Mouse (Mus musculus): ENCODE data around the gene Dysf.

Gene Dysf

DNA sequence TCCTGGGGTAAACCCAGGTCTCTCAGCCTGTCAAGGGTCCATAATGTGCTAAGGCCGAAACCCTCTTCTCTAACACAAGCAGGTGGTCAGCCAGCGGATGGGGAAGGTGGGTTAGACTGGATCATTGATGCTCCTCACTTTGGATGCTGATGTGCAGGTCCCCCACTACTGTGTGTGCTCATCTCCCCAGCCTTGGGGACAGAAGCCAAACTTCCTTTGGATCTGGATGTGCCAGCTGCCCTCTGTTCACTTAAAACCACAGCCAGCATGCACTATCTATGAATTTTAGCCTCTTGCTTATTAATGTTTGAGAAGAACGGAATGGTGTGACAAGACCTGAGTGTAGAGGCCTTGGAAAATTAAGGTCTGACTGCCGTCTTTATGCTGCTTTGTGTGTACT, 150.7 kb downstream of the Dysf start:
- no peak for DNase-seq (ENCODE audit: low read depth, low spot score)

DNA sequence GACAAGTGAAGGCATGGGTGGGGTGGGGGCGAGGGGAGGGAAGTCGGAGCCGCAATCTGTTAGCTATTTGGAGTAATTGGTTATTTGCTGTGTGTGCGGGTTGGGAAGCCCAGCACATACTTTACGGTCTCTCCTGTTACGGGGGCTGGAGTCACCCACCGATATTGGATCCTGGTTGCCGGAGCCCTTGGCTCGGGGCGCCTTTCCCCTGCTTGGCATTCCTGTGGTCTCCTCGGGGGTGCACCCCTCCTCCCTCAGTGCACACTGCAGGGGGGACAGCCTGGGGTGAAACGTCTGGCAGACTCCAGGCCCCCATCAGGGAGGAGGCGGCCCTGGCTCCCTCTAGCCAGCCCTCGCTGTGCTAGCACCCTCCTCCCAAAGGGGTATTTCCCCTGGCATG, 159.2 kb downstream of the Dysf start:
- DNase-seq (ENCODE audit: low read depth, low spot score): no peak

DNA sequence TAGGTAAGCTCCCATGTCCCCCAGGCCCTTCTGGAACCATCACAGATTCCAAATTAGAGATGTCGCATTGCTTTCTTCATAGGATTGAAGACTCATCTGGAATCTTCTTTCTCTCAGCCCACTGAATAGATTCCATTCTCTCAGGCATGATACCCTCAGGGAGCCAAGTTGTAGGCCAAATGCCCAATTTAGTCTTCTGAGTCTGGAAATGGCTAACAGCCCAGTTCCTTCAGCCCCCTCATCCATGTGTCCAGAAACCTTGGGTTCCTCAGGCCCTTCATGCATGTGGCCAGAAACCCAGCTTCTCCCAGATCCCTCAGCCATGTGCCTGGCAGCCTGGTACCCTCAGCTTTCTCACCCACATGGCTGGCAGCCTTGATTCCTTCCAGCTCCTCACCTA, 160.2 kb downstream of the Dysf start:
- no peak for DNase-seq (ENCODE audit: low read depth, low spot score)

DNA sequence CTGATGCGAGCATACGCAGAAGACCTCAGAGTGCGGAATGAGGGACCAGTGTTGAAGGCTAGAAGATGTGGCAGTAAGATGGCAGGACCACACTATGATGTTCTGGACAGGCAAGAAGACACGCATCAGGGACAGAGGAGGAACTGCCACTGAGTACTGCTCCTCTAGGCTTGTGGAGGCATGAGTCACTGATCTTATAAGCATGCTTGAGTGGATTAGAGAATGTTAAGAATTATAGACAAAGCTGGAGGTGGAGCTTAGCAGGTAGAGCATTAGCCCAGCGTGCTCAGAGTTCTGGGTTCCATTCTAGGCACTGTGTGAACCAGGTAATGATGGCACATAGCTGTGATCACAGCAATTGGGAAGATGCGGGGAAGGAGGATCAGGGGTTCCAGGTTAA, 165.2 kb downstream of the Dysf start:
- no peak for DNase-seq (ENCODE audit: low read depth, low spot score)

DNA sequence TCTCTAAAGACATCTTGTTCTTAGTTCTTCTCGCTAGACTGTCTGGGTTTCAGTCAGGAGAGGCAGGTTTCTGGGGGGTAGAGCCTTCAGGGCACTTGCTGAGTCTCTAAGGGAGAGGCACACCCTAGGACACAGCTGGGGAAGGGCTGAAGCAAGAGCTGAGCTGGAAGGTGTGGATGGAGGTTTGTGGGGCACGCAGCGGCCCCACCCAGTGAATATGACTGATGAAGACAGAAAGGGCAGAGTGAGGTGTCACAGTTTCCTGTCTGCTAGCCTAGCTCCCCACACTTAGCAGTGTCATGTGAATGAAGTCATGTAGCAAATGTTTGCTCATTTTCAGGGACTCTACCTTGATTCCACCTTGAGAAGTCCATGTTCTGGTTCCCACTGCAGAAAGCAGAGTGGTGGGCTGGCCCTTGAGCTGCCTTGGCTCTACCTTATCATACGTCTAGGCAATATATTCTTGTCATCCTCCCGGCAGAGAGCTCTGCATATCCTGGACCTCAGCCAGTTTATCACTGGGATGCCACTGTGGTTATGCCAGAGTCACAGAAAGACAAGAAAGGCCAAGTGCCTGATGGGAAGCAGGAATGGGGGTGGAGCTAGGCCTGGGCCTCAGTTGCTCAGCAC, 170.5 kb downstream of the Dysf start:
- no peak for DNase-seq (ENCODE audit: low read depth, low spot score)

DNA sequence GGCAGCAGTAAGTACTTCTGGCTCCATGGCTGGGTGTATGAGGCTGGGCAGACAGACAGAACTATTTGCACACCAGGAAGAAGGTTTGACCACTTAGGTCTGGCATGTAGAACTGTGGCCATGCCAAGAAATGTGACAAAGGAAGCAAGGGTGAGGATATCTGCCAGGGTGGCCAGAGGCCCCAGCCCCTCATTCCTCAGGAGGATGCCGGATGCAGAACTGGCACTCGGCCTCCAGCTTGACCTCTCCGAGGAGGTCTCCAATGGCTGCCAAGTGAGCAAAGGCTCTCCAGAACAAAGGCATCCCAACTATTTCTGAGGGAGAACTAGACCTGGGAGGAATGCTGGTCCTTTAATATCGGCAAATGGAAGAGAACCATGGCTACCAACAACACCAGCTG, 173.1 kb downstream of the Dysf start:
- DNase-seq (ENCODE audit: low read depth, low spot score): no peak

DNA sequence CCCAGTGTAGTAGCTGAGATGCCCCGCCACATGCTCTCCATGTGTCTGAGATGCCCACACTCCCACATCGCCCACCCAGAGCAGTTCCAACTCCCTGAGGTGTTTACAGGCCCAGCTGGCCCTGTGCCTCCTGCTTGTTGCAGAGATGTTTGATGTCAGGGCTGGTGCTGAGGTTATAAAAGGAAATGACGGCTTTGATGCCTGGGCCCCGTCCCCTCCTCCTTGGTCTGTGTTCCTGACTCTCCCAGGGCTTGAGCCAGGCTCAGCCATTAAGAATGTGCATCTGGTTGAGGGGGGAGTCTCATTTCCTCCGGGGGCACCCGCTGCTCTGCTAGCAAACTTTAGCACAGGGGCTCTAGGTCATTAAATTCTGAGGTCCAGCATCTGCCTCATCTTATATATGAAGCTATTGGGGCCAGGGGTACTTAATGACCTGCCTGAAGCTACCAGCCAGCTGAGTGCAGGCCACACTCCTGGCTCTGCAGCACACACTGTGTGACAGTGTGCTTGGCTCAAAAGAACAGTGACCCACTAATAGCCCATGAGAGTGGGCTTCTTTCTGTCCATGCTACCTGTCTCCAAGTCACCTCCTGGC, 183.4 kb downstream of the Dysf start:
- peak; percentile 14 for DNase-seq (ENCODE audit: low read depth, low spot score)

DNA sequence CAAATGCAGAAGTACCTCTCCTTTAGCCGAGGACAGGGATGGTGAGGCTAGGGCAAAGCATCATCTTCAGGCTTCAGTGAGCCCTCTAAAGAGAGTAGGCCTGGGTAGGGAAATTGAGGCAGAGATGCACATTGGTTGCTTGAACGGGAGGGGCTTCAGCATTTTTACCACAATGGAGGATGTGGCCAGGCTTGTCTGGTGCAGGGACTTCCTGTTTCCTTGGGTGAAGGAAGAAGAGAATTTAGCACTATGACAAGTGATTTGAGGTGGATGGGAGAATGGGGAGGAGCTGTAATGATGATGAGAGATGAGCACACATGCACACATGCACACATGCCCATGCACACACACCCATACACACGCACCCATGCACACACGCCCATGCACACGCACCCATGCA, 188.1 kb downstream of the Dysf start:
- no peak for DNase-seq (ENCODE audit: low read depth, low spot score)

DNA sequence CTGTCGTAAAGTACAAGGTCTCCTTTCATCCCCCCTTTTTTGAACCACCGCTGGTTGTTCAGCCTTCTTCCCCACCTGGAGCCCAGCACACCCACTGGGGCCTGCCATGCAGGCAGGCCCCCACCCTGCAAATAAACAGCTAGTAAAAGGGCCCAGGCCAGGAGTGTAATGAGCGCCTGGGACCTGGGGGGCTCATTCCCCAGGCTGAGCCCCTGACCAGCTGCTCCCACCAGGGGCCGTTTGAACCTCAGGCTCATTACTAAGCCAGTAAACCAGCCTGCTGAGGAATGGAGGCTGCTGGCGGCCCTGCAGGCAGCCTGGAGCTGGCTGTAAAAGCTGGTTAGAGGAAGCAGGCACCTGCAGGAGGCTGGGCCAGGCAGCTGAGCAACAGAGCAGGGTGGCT, 189.4 kb downstream of the Dysf start:
- peak; percentile 28 for DNase-seq (ENCODE audit: low read depth, low spot score)

DNA sequence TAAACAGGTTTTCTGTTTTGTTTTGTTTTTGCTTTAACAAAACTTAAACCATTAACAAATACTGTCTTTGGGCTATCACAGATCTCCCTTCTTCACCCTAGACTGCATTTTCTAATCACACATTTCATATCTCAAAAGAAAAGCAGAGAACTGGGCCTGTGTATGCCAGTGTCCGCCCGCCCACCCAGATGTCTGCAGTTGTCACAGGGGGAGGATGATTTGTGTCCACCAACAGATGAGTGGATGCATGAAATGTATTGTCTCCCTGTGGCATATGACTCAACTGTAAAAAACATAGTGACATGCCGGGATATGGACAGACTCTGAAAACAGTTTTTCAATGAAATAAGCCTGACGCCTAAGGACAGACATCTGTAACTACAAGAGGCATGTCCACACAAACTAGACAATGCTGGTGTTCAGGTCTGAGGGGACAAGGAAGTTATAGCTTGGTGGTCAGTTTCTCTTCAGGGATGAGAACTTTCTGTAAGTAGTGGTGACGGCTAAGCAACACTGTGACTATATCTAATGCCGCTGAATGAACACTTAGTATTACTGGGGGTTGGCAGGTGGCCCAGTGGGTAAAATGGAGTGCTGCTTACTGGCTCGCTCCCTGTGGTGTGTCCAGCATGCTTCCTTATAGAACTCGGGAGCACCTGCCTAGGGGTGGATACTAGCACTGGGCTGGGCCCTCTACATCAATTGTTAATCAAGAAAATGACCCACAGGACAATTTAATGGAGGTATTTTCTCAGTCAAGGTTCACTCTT, 193.5 kb downstream of the Dysf start:
- DNase-seq (ENCODE audit: low read depth, low spot score): no peak

DNA sequence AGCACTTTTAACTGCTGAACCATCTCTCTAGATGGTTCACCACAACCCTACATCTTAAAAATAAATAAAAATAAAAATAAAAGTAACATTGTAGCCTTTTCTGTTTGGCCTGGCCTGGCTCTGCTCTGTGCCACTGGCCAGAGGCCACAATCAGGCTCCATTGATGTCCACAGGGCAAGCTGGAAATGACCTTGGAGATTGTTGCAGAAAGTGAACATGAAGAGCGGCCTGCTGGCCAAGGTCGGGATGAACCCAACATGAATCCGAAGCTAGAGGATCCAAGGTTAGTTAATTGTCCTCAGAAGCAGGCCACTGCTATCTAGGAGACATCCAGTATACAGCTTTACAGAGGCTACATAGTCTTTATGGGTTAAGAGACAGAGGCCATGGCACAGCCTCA, 197.2 kb downstream of the Dysf start:
- DNase-seq (ENCODE audit: low read depth, low spot score): no peak

DNA sequence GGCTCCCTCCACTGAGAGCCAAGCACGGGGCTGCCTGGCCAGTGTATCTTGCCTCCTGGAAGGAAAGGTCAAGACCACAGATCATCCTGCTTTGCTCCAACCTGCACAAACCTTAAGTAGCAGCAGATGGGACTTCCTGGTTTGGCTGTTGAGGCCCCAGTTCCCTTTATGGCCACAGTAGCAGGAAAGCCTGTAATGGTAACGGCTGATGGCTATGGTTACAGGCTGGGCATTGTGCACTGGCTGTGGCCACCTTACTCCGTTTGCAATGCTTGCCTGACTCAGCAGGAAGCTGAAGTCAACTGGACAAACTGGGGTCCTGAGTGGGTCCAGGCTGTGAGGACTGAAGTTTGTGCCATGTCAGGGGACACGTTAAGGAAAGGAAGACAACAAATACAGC, 200.2 kb downstream of the Dysf start:
- DNase-seq (ENCODE audit: low read depth, low spot score): no peak

DNA sequence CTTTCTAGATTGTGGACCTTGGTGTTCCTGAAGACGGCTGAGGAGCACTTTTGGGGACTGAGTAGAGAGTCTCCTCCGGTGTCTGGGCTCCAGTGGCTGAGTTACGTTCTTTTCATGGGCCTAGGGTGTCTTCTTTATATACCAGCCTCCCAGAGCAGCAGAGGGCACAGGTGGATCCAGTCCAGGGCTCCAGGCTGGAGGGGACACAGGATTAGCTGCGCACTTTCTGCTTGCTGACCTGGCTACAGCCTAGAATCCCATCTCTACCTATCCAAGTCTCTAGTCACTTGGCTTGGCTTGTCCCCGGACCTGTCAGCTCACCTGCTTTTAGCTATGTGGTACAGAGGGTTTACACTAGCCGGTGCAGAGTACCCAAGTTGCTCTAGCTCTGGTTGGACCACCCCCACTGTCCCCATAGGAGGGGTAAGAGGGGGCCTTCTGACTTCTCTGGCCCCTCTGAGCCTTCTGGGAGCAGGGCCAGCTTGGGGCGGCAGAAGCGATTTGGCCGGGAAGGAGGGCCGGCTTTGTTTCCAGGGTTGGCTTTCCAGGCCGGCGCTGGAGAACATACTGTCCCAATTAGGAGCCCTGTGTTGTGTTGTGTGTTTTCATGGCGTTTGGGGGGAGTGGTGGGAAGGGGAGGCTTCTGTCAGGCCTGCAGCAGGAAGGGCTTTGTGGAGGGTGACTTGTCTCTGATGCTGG, 201.5 kb downstream of the Dysf start:
- DNase-seq (ENCODE audit: low read depth, low spot score): no peak

DNA sequence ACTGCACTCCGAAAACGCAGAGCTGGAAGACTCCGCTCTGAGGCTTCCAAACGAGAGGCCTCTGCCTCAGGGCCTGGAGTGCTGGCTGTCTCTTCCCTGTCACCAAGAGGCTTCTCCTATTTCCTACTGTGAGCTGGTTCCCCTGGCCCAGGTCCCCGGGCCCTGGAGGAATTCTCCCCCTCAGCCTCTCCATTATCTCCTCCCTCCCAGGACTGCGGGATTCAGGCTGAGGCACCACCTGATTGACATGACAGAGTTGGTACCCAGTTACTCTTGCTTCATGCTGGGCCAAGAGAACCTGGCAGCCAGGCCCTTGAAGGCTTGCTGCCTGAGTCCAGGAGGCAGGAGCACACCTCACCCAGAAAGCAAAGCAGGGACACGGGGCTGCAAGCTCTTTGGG, 203.1 kb downstream of the Dysf start:
- DNase-seq (ENCODE audit: low read depth, low spot score): no peak

DNA sequence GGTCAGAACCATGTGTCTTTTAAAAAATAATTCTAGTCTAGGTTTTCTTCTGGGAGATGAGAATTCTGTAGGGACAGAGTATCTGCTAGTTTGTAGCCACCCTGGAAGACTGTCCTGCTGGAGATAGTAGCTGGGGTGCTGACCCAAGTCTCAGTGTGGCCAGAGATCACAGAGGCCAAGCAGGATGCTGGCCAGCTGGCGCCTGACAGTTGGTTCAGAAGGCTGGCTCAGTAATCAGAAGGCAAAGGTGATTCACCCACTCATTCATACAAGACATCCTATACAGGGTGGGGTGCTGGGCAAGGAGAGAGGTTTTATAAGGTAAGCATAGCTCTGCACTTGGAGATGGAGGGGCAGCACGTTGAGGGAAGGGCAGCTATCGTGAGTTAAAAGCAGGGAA, 204.7 kb downstream of the Dysf start:
- no peak for DNase-seq (ENCODE audit: low read depth, low spot score)

DNA sequence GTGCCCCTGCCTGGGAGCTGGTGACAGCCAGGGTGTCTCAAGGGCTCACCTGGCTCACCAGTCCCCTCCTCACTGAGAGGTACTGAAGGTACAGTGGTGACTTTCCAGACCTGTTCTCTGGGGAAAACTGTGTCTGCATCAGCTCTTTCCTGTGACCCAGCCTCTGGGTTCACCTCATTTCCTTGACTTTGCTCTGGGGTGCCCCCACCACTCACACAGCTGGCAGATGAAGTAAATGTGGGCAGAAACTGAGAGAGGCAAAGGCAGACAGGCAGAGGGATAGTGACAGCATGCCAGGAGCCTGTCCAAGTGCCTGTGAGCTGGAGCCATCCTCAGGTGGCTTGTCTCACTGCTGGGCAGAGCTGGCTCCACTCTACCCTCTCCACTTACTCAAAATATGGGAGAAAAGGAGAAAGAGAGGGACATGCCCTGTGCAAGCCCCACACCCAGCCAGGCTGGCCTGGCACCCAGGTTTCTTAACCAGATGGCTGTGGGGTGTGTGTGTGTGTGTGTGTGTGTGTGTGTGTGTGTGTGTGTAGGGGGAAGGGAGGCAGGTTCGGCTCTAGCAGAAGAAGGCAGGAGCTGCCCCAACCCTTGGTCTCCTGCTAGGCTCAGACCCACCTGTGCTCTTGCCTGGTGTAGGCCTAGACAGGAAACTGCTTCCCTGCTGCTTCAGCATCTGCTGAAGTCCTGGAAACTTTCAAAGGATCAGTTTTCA, 209.0 kb downstream of the Dysf start:
- DNase-seq (ENCODE audit: low read depth, low spot score): no peak

DNA sequence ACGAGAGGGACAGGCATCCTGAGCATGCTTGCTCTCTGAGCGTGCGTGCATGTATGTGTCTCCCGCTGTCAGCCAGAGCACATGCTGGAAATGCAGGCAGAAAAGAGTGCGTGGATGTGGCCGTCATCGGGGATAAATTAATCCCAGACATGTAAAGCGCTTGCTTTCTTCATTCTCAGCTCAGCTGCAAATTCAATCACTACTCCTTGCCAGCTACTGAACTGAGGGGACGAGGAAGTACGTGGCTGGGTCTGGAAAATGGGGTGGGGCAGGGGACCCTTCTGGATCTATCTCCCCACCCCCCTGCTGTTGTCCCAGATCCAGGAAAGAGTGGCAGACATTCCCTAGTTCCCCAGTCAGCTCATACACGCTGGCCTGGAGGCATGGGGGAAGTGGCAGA, 210.7 kb downstream of the Dysf start:
- DNase-seq (ENCODE audit: low read depth, low spot score): no peak

DNA sequence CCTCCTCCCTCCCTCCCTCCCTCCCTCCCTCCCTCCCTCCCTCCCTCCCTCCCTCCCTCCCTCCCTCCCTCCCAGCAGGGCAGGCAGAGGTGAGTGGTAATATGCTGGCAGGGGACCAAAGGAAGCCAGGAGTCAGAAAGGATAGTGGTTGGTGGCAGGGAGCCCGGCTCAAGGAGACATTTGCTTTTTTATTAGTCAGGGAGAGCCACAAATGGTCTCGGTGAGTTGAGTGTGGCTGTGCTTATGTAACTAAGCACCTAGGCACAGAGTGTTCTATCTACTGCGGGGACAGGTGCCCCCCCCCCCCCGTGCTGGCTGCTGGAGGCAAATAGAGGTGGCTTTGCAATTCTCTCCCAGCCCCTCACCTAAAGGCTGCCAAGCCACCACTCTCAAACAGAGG, 216.5 kb downstream of the Dysf start:
- DNase-seq (ENCODE audit: low read depth, low spot score): no peak

DNA sequence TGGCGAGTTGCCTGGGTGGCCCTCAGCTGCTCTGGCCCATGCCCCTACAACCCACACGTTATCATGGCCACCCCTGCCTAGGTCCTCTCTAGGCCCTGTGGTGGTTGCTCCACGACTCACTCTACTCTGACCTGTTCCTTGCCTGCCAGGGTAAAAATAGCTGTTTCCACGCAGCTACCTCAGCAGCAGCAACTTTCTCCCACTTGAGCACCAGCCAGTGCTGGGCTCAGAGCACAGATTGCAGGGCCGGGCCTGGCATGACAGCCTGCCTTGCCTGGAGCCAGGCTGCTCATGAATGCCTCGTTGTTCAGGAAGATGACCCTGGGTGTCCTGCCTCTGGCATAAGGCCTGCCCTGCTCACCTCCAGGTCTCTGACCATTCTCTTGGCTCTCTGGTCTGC, 217.2 kb downstream of the Dysf start:
- no peak for DNase-seq (ENCODE audit: low read depth, low spot score)

DNA sequence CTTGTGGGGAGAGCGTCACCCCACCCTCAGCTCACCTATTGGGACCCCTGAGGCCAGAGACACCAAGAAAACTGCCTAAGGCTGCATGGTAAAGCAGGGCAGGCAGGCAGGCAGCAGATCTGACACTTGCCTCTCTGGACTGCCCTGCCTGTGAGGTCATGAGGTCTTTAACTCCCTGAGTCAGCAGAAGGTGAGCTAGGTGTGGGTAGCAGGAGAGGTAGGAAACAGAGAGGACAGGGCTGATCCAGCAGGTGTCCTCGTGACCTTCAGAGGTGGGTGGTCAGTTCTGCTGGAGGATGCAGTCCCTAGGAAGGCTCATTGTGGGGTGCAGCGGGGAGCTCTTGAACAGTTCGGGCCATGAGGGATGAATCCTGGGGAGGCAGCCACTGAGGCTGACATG, 219.8 kb downstream of the Dysf start:
- no peak for DNase-seq (ENCODE audit: low read depth, low spot score)

DNA sequence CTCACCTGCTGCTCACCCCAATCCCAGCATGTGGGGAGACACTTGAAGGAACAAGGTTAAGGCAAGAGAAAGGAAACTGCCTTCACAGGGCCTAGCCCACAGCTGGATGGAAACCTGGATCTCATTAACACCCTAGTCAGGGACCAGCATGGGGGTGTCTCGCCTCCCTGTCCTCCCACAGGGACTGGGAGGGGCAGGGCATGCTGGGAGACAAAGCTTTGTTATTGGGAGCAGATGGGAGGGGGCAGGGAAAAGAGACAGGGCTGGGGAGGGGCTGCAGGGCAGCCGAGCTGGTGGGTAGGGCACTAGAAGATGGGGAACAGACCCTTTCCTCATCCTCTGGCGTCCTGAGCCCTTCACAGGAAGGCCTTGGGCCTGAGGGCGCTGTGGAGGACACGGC, 220.4 kb downstream of the Dysf start:
- DNase-seq (ENCODE audit: low read depth, low spot score): peak; percentile 39

DNA sequence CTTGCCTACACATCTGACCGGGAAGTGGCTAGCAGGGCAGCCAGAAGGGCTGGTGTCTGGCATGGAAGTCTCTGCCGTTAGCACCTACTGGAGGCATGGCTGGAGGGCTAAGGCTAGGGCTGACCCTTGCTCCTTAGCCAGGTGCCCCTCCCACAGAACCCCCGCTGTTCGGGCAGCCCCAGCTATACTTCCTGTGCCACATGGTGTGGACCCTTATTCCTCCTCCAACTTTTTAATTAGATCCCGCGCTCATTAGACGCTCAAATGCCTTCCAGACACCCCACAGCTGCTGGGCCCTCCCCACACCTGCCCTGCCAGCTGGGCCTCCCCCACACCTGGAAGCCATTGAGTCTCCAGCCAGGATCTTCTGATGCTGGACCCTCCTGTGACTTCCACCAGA, 221.3 kb downstream of the Dysf start:
- DNase-seq (ENCODE audit: low read depth, low spot score): no peak
